Mouse (Mus musculus): Measurements from ENCODE around the gene Rasl11b.
A peak's percentile ranks its signal among the peaks of the same experiment; 100 is the strongest.

Gene Rasl11b

GRCm38 (mm10) chr5:74194841-74195613 lies at the start of gene Rasl11b:
Gene Rasl11b, plus strand, starts transcription at chr5:74195286.
- DNase-seq (ENCODE audit: low spot score), result peak; percentile 96

GRCm38 (mm10) chr5:74147631-74148030 lies 47.5 kb upstream of the Rasl11b start:
- no peak for DNase-seq (ENCODE audit: low spot score)

GRCm38 (mm10) chr5:74149975-74150374 lies 45.1 kb upstream of the Rasl11b start:
- no peak for DNase-seq (ENCODE audit: low spot score)

- DNase-seq (ENCODE audit: low spot score), result no peak
Observed at GRCm38 (mm10) chr5:74151774-74152173, 43.3 kb upstream of the Rasl11b start.

- peak; percentile 83 for DNase-seq (ENCODE audit: low spot score)
Observed at GRCm38 (mm10) chr5:74155860-74156351, 39.2 kb upstream of the Rasl11b start.

GRCm38 (mm10) chr5:74158929-74159632 lies 36.0 kb upstream of the Rasl11b start:
- no peak for DNase-seq (ENCODE audit: low spot score)

GRCm38 (mm10) chr5:74159906-74160305 lies 35.2 kb upstream of the Rasl11b start:
- DNase-seq (ENCODE audit: low spot score), result peak; percentile 68

- no peak for DNase-seq (ENCODE audit: low spot score)
Observed at GRCm38 (mm10) chr5:74160349-74160748, 34.7 kb upstream of the Rasl11b start.

GRCm38 (mm10) chr5:74161297-74161926 lies 33.7 kb upstream of the Rasl11b start:
- peak; percentile 83 for DNase-seq (ENCODE audit: low spot score)

- no peak for DNase-seq (ENCODE audit: low spot score)
Observed at GRCm38 (mm10) chr5:74162013-74162412, 33.1 kb upstream of the Rasl11b start.

GRCm38 (mm10) chr5:74163141-74163540 lies 31.9 kb upstream of the Rasl11b start:
- no peak for DNase-seq (ENCODE audit: low spot score)

- no peak for DNase-seq (ENCODE audit: low spot score)
Observed at GRCm38 (mm10) chr5:74164547-74164946, 30.5 kb upstream of the Rasl11b start.

- DNase-seq (ENCODE audit: low spot score), result no peak
Observed at GRCm38 (mm10) chr5:74166642-74167041, 28.4 kb upstream of the Rasl11b start.

GRCm38 (mm10) chr5:74168085-74168484 lies 27.0 kb upstream of the Rasl11b start:
- DNase-seq (ENCODE audit: low spot score), result no peak

- no peak for DNase-seq (ENCODE audit: low spot score)
Observed at GRCm38 (mm10) chr5:74171768-74172167, 23.3 kb upstream of the Rasl11b start.

GRCm38 (mm10) chr5:74172208-74172607 lies 22.9 kb upstream of the Rasl11b start:
- peak; percentile 64 for DNase-seq (ENCODE audit: low spot score)

GRCm38 (mm10) chr5:74173162-74173844 lies 21.8 kb upstream of the Rasl11b start:
- DNase-seq (ENCODE audit: low spot score), result peak; percentile 66

GRCm38 (mm10) chr5:74175526-74176270 lies 19.4 kb upstream of the Rasl11b start:
- peak; percentile 77 for DNase-seq (ENCODE audit: low spot score)

GRCm38 (mm10) chr5:74180216-74180615 lies 14.9 kb upstream of the Rasl11b start:
- peak; percentile 57 for DNase-seq (ENCODE audit: low spot score)

GRCm38 (mm10) chr5:74183118-74183517 lies 12.0 kb upstream of the Rasl11b start:
- no peak for DNase-seq (ENCODE audit: low spot score)

- DNase-seq (ENCODE audit: low spot score), result no peak
Observed at GRCm38 (mm10) chr5:74184607-74185006, 10.5 kb upstream of the Rasl11b start.

Data from embryo, embryonic 10.5 days (tissue).